Mouse (Mus musculus): Measurements from ENCODE around the gene Cyb561d1.

GRCm38 (mm10) chr3:108210771-108211139 lies 9.7 kb upstream of the Cyb561d1 start, which contains the start of gene Atxn7l2:
- TF ChIP-seq CTCF (IDR thresholded peaks at IDR 0.05; ENCODE audit: extremely low read depth, insufficient read length, insufficient replicate concordance, low read depth, low read length) (no peak; the same call in 1 of the 2 replicates), POLR2A (IDR thresholded peaks at IDR 0.05; ENCODE audit: low read depth, low read length) (no peak)
